Mouse (Mus musculus): ENCODE results near the gene Acsf2.
"Not testable (repeated sequence)": the region's sequence is repeated elsewhere in the genome, so short reads cannot be mapped to it uniquely, and the experiment has no call there.

Acsf2 gene

DNA sequence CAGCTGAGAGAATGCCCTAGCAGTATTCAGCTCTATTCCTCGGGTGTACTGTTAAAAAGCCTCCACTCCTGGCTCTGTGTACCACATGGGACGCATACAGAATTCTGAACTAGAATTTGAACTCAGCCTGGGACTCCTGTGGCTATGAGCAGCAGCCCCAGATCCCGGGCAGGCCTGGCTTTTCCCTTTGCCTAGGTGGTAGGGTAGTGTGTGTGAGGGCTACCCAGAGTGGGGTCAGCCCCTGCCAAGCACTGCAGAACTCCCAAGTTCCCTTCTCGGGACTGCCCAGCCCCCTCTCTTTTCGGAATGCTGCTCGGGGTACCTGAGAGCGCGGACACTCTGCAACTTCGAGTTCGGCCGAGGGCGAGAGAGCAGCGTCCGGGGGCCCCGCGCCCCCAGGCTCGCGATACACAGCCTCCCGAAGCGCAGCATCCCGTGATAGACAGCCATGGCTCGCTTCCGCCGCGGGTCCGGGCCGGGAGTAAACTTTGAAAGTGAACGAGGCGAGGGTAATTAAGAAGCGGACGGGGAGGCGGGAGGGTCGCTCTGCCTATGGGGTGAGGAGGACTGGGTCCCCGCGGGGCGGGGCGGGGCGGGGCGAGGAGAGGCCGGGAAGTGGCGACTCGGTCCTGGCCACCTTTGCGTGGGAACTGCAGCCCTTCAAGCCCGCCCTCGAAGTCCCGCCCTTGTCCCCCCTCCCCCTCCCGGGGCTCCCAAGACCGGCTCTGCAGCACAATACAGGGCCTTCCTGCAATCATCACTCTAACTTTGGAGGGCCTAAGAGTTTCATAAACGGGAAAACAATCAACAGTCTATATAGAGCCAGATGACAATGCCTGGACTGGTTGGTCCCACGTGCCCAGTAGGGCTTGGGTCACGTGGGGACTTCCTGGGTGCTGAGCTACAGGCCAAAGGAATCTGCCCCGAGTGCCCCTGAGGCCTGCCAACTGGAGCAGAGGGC is at the start of gene Acsf2:
Gene Acsf2 (minus strand): TSS at position 551 of the 961 bp plus-strand sequence.
- DNase-seq: peak; percentile 56 to 71

DNA sequence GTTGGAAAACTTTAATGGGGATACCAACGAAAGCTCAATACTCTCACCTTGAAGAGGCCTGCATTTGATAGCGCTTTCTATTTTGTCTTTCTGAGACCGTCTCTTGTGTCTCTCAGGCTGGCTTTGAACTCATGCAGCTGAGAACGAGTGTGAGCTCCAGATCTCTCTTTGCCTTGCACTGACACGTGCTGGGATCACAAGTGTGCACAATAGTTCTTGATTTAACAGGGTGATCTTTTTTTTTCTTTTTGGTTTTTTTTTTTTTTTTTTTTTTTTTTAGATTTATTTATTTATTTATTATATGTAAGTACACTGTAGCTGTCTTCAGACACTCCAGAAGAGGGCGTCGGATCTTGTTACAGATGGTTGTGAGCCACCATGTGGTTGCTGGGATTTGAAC is 49.6 kb upstream of the Acsf2 start:
- DNase-seq: not testable (repeated sequence)

DNA sequence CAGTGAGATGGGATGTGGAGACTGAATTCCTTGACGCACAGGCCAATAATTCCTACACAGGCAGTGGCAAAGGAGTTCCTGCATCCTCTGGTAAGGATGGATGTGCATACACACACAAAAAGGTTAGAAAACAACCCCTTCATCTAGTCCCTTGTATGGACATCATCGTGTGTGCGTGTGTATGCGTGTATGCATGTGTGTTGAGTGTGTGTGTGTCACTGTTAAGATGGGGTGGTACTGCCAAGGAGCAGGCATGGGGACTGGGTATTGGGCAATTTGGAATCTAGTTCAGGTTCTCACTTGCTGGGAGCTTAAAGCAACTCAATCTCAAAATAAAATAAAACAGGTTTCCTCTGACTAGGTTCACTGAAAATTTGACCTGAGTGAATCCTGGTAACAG is 44.8 kb upstream of the Acsf2 start:
- DNase-seq: no peak

- DNase-seq: no peak
Observed at GRCm38 (mm10) chr11:94644461-94645219, 43.0 kb upstream of the Acsf2 start.

DNA sequence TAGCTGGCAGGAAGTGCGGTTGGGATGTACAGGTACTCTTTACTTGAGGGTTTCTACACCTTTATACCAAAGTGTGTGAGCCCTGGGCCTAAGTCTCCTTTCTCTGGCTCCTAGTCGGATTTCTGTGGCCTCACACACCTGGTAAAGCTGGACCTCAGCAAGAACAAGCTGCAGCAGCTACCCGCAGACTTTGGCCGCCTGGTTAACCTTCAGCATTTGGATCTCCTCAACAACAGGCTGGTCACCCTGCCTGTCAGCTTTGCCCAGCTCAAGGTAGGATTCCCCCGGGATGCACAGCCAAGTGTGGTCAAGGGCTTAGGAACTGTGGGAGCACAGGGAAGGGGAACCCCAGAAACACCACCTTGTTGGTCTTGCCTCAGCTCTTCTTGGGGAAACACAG is 32.8 kb upstream of the Acsf2 start:
- no peak for DNase-seq

- no peak for DNase-seq
Observed at GRCm38 (mm10) chr11:94632988-94633387, 31.3 kb upstream of the Acsf2 start.

DNA sequence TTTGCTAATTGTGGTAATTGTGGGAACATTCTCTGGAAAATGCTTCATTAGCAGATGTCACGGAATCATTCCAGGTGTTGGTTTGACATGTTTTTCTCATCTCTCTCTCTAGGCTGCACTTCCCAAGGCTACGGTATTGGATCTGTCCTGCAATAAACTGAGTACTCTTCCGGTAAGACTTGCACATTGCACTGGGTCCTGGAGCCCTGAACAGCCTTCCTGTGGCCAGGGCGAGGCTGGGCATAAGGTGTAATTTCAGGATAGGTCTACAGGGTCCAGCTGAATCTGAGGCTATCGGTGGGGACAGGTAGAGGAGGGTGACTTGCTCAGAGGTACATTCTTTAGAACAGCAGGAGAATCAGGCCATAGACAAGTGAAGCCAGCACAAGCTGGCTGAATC is 30.3 kb upstream of the Acsf2 start:
- DNase-seq: no peak

- peak; percentile 5 to 18 for DNase-seq
Observed at GRCm38 (mm10) chr11:94630199-94631011, 28.7 kb upstream of the Acsf2 start.

- DNase-seq: no peak
Observed at GRCm38 (mm10) chr11:94629884-94630198, 28.2 kb upstream of the Acsf2 start.

GRCm38 (mm10) chr11:94629199-94629883 is 27.7 kb upstream of the Acsf2 start, which contains the start of gene Lrrc59:
Gene Lrrc59, plus strand, starts transcription at chr11:94629767.
- DNase-seq: peak; percentile 87

DNA sequence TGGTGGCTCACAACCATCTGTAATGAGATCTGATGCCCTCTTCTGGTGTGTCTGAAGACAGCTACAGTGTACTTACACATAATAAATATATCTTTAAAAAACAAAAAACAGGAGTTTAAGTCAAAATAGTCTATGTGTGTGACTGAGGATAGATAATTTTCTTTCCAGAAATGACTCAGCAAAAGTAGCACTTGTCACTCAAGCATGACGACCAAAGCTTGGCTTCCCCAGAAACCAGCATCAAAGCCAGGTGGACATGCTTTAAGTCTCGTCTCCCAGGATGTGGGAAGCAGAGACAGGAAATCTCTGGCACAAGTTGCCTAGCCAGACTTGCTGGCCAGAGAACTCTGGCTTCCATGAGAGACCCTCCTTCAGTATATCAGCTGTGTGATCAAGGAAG is 20.5 kb upstream of the Acsf2 start:
- DNase-seq: no peak

DNA sequence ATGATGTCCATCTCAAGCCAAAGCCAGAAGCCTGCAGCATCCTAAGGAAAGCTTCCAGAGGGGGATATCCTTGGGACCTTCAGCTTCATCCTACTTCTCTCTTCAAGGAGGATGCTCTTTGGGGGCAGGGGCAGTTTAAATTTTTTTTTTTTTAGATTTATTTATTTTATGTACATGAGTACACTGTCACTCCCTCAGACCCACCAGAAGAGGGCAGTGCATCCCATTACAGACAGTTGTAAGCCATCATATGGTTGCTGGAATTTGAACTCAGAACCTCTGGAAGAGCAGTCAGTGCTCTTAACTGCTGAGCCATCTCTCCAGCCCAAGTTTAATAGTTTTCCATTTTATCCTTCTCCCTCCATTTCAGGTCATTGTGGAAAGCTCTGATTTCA is 19.8 kb upstream of the Acsf2 start:
- DNase-seq: no peak

GRCm38 (mm10) chr11:94620766-94621457 is 19.2 kb upstream of the Acsf2 start:
- no peak for DNase-seq

GRCm38 (mm10) chr11:94617646-94618045 is 16.0 kb upstream of the Acsf2 start:
- no peak for DNase-seq

- no peak for DNase-seq
Observed at GRCm38 (mm10) chr11:94615494-94615893, 13.8 kb upstream of the Acsf2 start.

DNA sequence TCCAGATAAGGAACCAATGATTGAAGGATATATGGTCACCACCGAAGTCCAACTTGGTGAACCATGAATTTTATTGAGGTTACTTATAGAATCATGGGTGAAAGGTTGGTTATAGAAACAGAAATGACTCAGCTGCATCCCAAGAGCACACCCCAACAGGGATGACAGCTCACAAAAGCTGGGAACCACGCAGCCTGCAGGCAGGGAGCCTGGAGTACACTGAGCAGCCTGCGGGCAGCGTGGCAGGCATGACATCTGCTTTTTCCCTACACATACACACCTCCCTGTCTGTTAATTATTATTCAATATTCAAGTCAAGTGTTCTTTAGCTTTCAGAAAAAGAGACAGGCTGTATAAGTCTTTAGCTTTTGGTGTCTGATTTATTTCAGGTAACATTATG is 12.9 kb upstream of the Acsf2 start:
- DNase-seq: no peak

DNA sequence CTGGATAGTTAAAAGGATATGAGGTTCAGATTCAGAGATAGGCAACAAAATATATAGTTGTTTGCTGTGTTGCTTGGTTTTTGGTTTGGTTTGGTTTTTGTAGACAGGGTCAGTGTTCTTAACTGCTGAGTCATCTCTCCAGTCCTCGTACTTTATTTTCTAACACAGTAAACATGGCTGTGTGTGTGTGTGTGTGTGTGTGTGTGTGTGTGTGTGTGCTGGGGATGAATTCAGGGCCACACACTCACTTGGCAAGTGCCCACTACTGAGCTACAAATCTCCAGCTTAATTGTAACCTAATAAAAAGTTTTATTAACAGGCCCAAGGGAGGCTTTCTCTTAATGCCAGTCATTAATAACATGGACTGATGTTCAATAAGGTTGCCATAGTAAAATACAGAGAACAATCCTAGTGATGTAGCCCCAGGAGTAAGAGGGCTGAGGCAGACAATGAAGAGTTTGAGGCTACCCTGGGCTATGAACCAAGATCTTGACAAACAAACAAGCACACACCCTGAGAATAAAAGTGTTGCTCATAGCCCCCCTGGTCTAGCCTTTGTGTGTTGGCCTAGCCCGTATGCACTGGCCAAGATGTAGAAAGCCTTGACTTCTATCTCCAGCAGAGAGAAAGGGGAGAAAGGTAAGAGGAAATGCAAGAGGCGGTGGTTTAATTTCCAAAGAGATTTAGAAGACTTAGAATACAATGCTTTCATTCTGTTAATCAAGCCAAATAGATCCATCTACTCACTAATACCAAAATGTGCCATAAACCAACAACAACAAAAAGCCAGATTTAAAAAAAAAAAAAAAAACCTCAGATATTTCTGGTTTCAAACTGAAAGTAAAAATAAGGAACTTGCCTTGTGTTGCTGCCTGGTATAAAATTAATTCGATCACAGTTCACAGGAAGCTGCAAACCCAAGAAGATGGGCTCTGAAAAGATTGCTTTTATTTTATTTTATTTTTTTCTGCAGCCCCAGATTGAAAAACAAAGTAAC is 9.4 kb upstream of the Acsf2 start:
- DNase-seq: no peak

DNA sequence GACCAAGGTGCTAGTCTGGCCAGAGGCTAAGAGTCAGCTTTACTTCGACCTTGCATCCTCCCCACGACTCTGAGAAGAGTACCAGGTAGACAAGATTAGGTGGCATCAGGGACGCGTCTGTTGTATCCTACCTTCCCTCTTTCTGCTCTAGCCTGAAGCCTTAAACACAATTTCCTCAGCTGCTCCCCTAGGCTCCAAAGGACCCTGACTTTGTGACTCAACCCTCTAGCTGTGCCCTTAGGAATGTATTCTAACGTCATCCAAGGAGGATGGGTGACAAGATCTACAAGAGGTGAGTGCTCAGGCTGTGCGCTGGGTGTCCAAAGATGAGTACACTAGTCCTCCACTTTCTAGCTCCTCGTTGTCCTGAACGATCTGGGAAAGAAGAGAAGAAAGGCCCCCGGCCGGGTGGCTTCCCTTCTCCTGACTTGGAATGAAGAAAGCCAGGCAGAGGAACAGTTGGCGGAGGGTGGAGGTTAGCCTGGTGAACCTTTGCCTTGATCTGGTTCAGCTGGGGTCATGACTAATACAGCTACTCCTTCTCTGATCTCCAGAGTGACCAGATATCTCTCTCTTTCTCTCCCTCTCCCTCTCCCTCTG is 785 bp upstream of the Acsf2 start:
- no peak for DNase-seq

GRCm38 (mm10) chr11:94600447-94600846 is 1.2 kb downstream of the Acsf2 start:
- no peak for DNase-seq
